Mouse (Mus musculus) spleen, adult 2 months (tissue): ENCODE data around the gene Ssc4d.

Experiments used
- CTCF ChIP-seq: fragments of 200-500 bp; IDR thresholded peaks from 2 replicates; pipeline ENCODE4 v1.5.1; 2011; ENCODE audit warnings: mild to moderate bottlenecking, inconsistent platforms; ENCODE audit not compliant: insufficient read depth, insufficient read length, insufficient replicate concordance; ENCODE audit errors: extremely low read depth
- POLR2A ChIP-seq: fragments of 200-500 bp; IDR thresholded peaks from 2 replicates; pipeline ENCODE4 v1.6.1; 2011; ENCODE audit warnings: low read depth, low read length, inconsistent platforms

- TF ChIP-seq POLR2A: no peak
- no peak for TF ChIP-seq CTCF
These were observed 20.0 kb upstream of the Ssc4d start for GRCm38 (mm10) chr5:135994335-135994724.
